Mouse (Mus musculus): ENCODE results near the gene Lrrc56. TPM values are rescaled to one million over a fixed set of nuclear protein-coding genes. Genes with fewer than 3 reads are reported as not detected.

Lrrc56 gene
- total and polyA plus RNA-seq, 3 experiments: 0.46 to 1.4 (median 0.93) TPM

- Histone ChIP-seq H3K4me2 (ENCODE audit: insufficient read depth, low read depth, poor library complexity, severe bottlenecking) (no peak overlapping the region), H3K4me1 (ENCODE audit: control insufficient read depth in 1 of 2, insufficient read depth in 2 of 2) (peaks cover 2 to 5% of the 10 kb centered on the region in 2 experiments; a peak in 2 of 4 replicates), H3K9ac (ENCODE audit: insufficient read depth, low read depth) (no peak overlapping the region), H3K79me2 (replicated peaks; ENCODE audit: control insufficient read depth, extremely low read depth, insufficient read depth, poor library complexity, severe bottlenecking) (no peaks in the 10 kb centered on the region), H3K36me3 (replicated peaks in 1 of 2; ENCODE audit: control insufficient read depth in 1 of 2, insufficient read depth in 1 of 2, low read length in 1 of 2) (peaks cover 76 to 94% of the 10 kb centered on the region in 2 experiments), H3K27me3 (replicated peaks) (no peaks in the 10 kb centered on the region), H3K4me3 (replicated peaks in 1 of 3; ENCODE audit: low read depth in 2 of 3, low read length in 2 of 3, poor library complexity in 1 of 3) (no peak overlapping the region), H3K9me3 (replicated peaks; ENCODE audit: low read length) (no peaks in the 10 kb centered on the region), H3K27ac (ENCODE audit: insufficient read depth, low read depth) (peak overlapping the region; percentile 2; the same call in 1 of the 2 replicates)
- in situ Hi-C loops (cut with MboI; ENCODE audit: low pct_ligation_motif_present, low pct_unique_long_range_greater_than_20kb, low sequenced_read_pairs) (no loop called here), dilution Hi-C loops (cut with MboI; ENCODE audit: extremely low pct_ligation_motif_present, extremely low pct_unique_long_range_greater_than_20kb, low sequenced_read_pairs) (no loop called here)
- no peak for DNase-seq (ENCODE audit: extremely low read depth)
- TF ChIP-seq MAZ (IDR thresholded peaks at IDR 0.05; ENCODE audit: low read depth, low read length): no peak
- TF ChIP-seq GABPA (IDR thresholded peaks at IDR 0.05; ENCODE audit: insufficient replicate concordance, low read depth, low read length): no peak
- no peak for TF ChIP-seq CHD1 (IDR thresholded peaks at IDR 0.05; ENCODE audit: low read depth, low read length)
- TF ChIP-seq RCOR1 (conservative IDR thresholded peaks at IDR 0.05; ENCODE audit: low read depth, low read length): no peak
- no peak for TF ChIP-seq MEF2A (IDR thresholded peaks at IDR 0.05; ENCODE audit: borderline replicate concordance, low read depth, low read length)
- no peak for TF ChIP-seq POLR2AphosphoS2 (IDR thresholded peaks at IDR 0.05; ENCODE audit: low read depth, low read length)
- TF ChIP-seq JUN (IDR thresholded peaks at IDR 0.05; ENCODE audit: insufficient read depth, low read depth, low read length): no peak
- no peak for TF ChIP-seq SIN3A (IDR thresholded peaks at IDR 0.05; ENCODE audit: low read length)
- TF ChIP-seq USF1 (IDR thresholded peaks at IDR 0.05; ENCODE audit: low read depth, low read length): no peak
- no peak for TF ChIP-seq MAX (IDR thresholded peaks at IDR 0.05; ENCODE audit: low read length)
- TF ChIP-seq POLR2A (IDR thresholded peaks at IDR 0.05; ENCODE audit: low read depth, low read length): no peak
- TF ChIP-seq E2F4 (IDR thresholded peaks at IDR 0.05; ENCODE audit: insufficient replicate concordance, low read depth, low read length): no peak
- TF ChIP-seq NRF1 (IDR thresholded peaks at IDR 0.05; ENCODE audit: low read depth, low read length): no peak
- no peak for TF ChIP-seq TBP (conservative IDR thresholded peaks at IDR 0.05; ENCODE audit: low read depth, low read length)
- TF ChIP-seq HCFC1 (IDR thresholded peaks at IDR 0.05; ENCODE audit: low read depth, low read length): no peak
- TF ChIP-seq SMC3 (IDR thresholded peaks at IDR 0.05; ENCODE audit: low read depth, low read length): no peak
Measured at GRCm38 (mm10) chr7:141256159-141256558, 62.2 kb downstream of the Lrrc56 start.

Other genes with a start within 250 kb of the Lrrc56 start
Only the 20 nearest of the 29 such genes appear.
- 0.25 TPM in 1 of 2 replicates, not detected in the other for gene Ifitm3, start 183.4 kb upstream of the Lrrc56 start, total RNA-seq (2012; rRNA removed)
- not detected in 2 replicates for gene Ifitm3, start 183.4 kb upstream of the Lrrc56 start, total RNA-seq (2014; rRNA removed)
- not detected in 2 replicates for gene Ifitm3, start 183.4 kb upstream of the Lrrc56 start, polyA plus RNA-seq (2012; ENCODE audit: insufficient read length, low read depth)
- not detected in 2 replicates for gene Ifitm6, start 176.2 kb upstream of the Lrrc56 start, total RNA-seq (2012; rRNA removed)
- not detected in 2 replicates for gene Ifitm6, start 176.2 kb upstream of the Lrrc56 start, total RNA-seq (2014; rRNA removed)
- not detected in 2 replicates for gene Ifitm6, start 176.2 kb upstream of the Lrrc56 start, polyA plus RNA-seq (2012; ENCODE audit: insufficient read length, low read depth)
- gene Gm17387, start 165.0 kb upstream of the Lrrc56 start, total RNA-seq (2012; rRNA removed): not detected in 2 replicates
- not detected in 2 replicates for gene Gm17387, start 165.0 kb upstream of the Lrrc56 start, total RNA-seq (2014; rRNA removed)
- gene Gm17387, start 165.0 kb upstream of the Lrrc56 start, polyA plus RNA-seq (2012; ENCODE audit: insufficient read length, low read depth): not detected in 2 replicates
- 11.2 and 13.1 TPM in 2 replicates for gene B4galnt4, start 133.1 kb upstream of the Lrrc56 start, total RNA-seq (2012; rRNA removed)
- gene B4galnt4, start 133.1 kb upstream of the Lrrc56 start, total RNA-seq (2014; rRNA removed): 0.70 and 0.91 TPM in 2 replicates
- 2.9 TPM in 2 replicates for gene B4galnt4, start 133.1 kb upstream of the Lrrc56 start, polyA plus RNA-seq (2012; ENCODE audit: insufficient read length, low read depth)
- gene Pkp3, start 115.9 kb upstream of the Lrrc56 start, total RNA-seq (2012; rRNA removed): 52.8 and 63.1 TPM in 2 replicates
- 23.9 and 25.3 TPM in 2 replicates for gene Pkp3, start 115.9 kb upstream of the Lrrc56 start, total RNA-seq (2014; rRNA removed)
- 37.8 and 38.0 TPM in 2 replicates for gene Pkp3, start 115.9 kb upstream of the Lrrc56 start, polyA plus RNA-seq (2012; ENCODE audit: insufficient read length, low read depth)
- 12.9 and 19.2 TPM in 2 replicates for gene Sigirr, start 93.6 kb upstream of the Lrrc56 start, total RNA-seq (2012; rRNA removed)
- gene Sigirr, start 93.6 kb upstream of the Lrrc56 start, total RNA-seq (2014; rRNA removed): 13.2 and 15.6 TPM in 2 replicates
- gene Sigirr, start 93.6 kb upstream of the Lrrc56 start, polyA plus RNA-seq (2012; ENCODE audit: insufficient read length, low read depth): 15.2 and 16.1 TPM in 2 replicates
- gene Ano9, start 76.4 kb upstream of the Lrrc56 start, total RNA-seq (2012; rRNA removed): 0.04 TPM in 2 replicates
- not detected in 2 replicates for gene Ano9, start 76.4 kb upstream of the Lrrc56 start, total RNA-seq (2014; rRNA removed)
- not detected in 2 replicates for gene Ano9, start 76.4 kb upstream of the Lrrc56 start, polyA plus RNA-seq (2012; ENCODE audit: insufficient read length, low read depth)
- gene Ptdss2, start 71.8 kb upstream of the Lrrc56 start, total RNA-seq (2012; rRNA removed): 10.6 and 12.0 TPM in 2 replicates
- 2.5 and 2.9 TPM in 2 replicates for gene Ptdss2, start 71.8 kb upstream of the Lrrc56 start, total RNA-seq (2014; rRNA removed)
- 22.9 and 33.5 TPM in 2 replicates for gene Ptdss2, start 71.8 kb upstream of the Lrrc56 start, polyA plus RNA-seq (2012; ENCODE audit: insufficient read length, low read depth)
- 133 and 137 TPM in 2 replicates for gene Rnh1, start 21.3 kb upstream of the Lrrc56 start, total RNA-seq (2012; rRNA removed)
- gene Rnh1, start 21.3 kb upstream of the Lrrc56 start, total RNA-seq (2014; rRNA removed): 84.7 and 91.0 TPM in 2 replicates
- 95.5 and 103 TPM in 2 replicates for gene Rnh1, start 21.3 kb upstream of the Lrrc56 start, polyA plus RNA-seq (2012; ENCODE audit: insufficient read length, low read depth)
- gene Hras, start 152 bp upstream of the Lrrc56 start, total RNA-seq (2012; rRNA removed): 82.0 and 106 TPM in 2 replicates
- gene Hras, start 152 bp upstream of the Lrrc56 start, total RNA-seq (2014; rRNA removed): 43.6 and 48.9 TPM in 2 replicates
- gene Hras, start 152 bp upstream of the Lrrc56 start, polyA plus RNA-seq (2012; ENCODE audit: insufficient read length, low read depth): 71.3 and 86.3 TPM in 2 replicates
- gene Lmntd2, start 19.9 kb downstream of the Lrrc56 start, total RNA-seq (2012; rRNA removed): 0.50 and 1.1 TPM in 2 replicates
- gene Lmntd2, start 19.9 kb downstream of the Lrrc56 start, total RNA-seq (2014; rRNA removed): 0.55 and 0.97 TPM in 2 replicates
- gene Lmntd2, start 19.9 kb downstream of the Lrrc56 start, polyA plus RNA-seq (2012; ENCODE audit: insufficient read length, low read depth): 0.85 and 0.89 TPM in 2 replicates
- 9.4 and 11.6 TPM in 2 replicates for gene Rassf7, start 21.7 kb downstream of the Lrrc56 start, total RNA-seq (2012; rRNA removed)
- gene Rassf7, start 21.7 kb downstream of the Lrrc56 start, total RNA-seq (2014; rRNA removed): 6.7 and 8.1 TPM in 2 replicates
- 4.1 and 4.6 TPM in 2 replicates for gene Rassf7, start 21.7 kb downstream of the Lrrc56 start, polyA plus RNA-seq (2012; ENCODE audit: insufficient read length, low read depth)
- gene Phrf1, start 34.6 kb downstream of the Lrrc56 start, total RNA-seq (2012; rRNA removed): 51.7 and 52.5 TPM in 2 replicates
- 21.8 and 22.4 TPM in 2 replicates for gene Phrf1, start 34.6 kb downstream of the Lrrc56 start, total RNA-seq (2014; rRNA removed)
- gene Phrf1, start 34.6 kb downstream of the Lrrc56 start, polyA plus RNA-seq (2012; ENCODE audit: insufficient read length, low read depth): 59.2 and 67.0 TPM in 2 replicates
- 11.2 and 26.2 TPM in 2 replicates for gene Irf7, start 72.3 kb downstream of the Lrrc56 start, total RNA-seq (2012; rRNA removed)
- gene Irf7, start 72.3 kb downstream of the Lrrc56 start, total RNA-seq (2014; rRNA removed): 10.1 and 10.5 TPM in 2 replicates
- gene Irf7, start 72.3 kb downstream of the Lrrc56 start, polyA plus RNA-seq (2012; ENCODE audit: insufficient read length, low read depth): 6.5 and 7.7 TPM in 2 replicates
- gene Cdhr5, start 82.6 kb downstream of the Lrrc56 start, total RNA-seq (2012; rRNA removed): 1.0 and 1.9 TPM in 2 replicates
- gene Cdhr5, start 82.6 kb downstream of the Lrrc56 start, total RNA-seq (2014; rRNA removed): 0.31 and 0.35 TPM in 2 replicates
- 3.3 and 3.9 TPM in 2 replicates for gene Cdhr5, start 82.6 kb downstream of the Lrrc56 start, polyA plus RNA-seq (2012; ENCODE audit: insufficient read length, low read depth)
- not detected in 2 replicates for gene Sct, start 85.0 kb downstream of the Lrrc56 start, total RNA-seq (2012; rRNA removed)
- gene Sct, start 85.0 kb downstream of the Lrrc56 start, total RNA-seq (2014; rRNA removed): not detected in 2 replicates
- gene Sct, start 85.0 kb downstream of the Lrrc56 start, polyA plus RNA-seq (2012; ENCODE audit: insufficient read length, low read depth): 0.49 TPM in 1 of 2 replicates, not detected in the other
- gene Drd4, start 97.8 kb downstream of the Lrrc56 start, total RNA-seq (2012; rRNA removed): not detected in 2 replicates
- not detected in 2 replicates for gene Drd4, start 97.8 kb downstream of the Lrrc56 start, total RNA-seq (2014; rRNA removed)
- not detected in 2 replicates for gene Drd4, start 97.8 kb downstream of the Lrrc56 start, polyA plus RNA-seq (2012; ENCODE audit: insufficient read length, low read depth)
- gene Deaf1, start 133.5 kb downstream of the Lrrc56 start, total RNA-seq (2012; rRNA removed): 10.0 and 10.7 TPM in 2 replicates
- 3.5 and 5.7 TPM in 2 replicates for gene Deaf1, start 133.5 kb downstream of the Lrrc56 start, total RNA-seq (2014; rRNA removed)
- 31.6 and 37.7 TPM in 2 replicates for gene Deaf1, start 133.5 kb downstream of the Lrrc56 start, polyA plus RNA-seq (2012; ENCODE audit: insufficient read length, low read depth)
- gene Tmem80, start 133.6 kb downstream of the Lrrc56 start, total RNA-seq (2012; rRNA removed): 7.4 and 8.5 TPM in 2 replicates
- gene Tmem80, start 133.6 kb downstream of the Lrrc56 start, total RNA-seq (2014; rRNA removed): 6.4 and 8.3 TPM in 2 replicates
- gene Tmem80, start 133.6 kb downstream of the Lrrc56 start, polyA plus RNA-seq (2012; ENCODE audit: insufficient read length, low read depth): 8.2 and 9.9 TPM in 2 replicates
- gene Eps8l2, start 144.7 kb downstream of the Lrrc56 start, total RNA-seq (2012; rRNA removed): 0.50 and 1.1 TPM in 2 replicates
- gene Eps8l2, start 144.7 kb downstream of the Lrrc56 start, total RNA-seq (2014; rRNA removed): not detected in 2 replicates
- gene Eps8l2, start 144.7 kb downstream of the Lrrc56 start, polyA plus RNA-seq (2012; ENCODE audit: insufficient read length, low read depth): 0.51 and 0.91 TPM in 2 replicates

Measured in CH12.LX (cell line).